Mouse (Mus musculus): Measurements from ENCODE around the gene Cers6. TPM values are rescaled to one million over a fixed set of nuclear protein-coding genes. Genes with fewer than 3 reads are reported as not detected.

The Cers6 gene
- total RNA-seq, 2 experiments from 2014 or later = 39.2 to 88.6 TPM

DNA sequence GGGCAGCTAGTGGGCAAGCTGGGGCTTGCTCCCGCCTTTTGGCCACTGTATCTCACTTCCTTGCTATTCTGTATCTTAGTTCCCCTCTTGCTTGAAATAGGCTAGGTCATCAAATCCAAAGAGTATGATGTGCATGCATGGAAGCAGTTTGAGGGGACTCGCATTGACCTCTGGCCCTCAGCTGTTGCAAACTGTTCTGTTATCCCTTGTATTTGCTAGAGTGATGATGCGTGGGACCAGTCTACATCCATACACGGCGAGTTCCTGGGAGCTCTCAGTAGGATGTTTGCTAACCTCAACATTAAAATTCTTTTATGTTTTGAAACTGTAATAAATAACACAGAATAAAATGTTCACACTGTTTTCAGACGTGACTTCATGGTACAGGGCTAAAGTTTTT, 13.3 kb downstream of the Cers6 start:
- no peak for ATAC-seq (replicated peaks; ENCODE audit: poor library complexity, severe bottlenecking)

DNA sequence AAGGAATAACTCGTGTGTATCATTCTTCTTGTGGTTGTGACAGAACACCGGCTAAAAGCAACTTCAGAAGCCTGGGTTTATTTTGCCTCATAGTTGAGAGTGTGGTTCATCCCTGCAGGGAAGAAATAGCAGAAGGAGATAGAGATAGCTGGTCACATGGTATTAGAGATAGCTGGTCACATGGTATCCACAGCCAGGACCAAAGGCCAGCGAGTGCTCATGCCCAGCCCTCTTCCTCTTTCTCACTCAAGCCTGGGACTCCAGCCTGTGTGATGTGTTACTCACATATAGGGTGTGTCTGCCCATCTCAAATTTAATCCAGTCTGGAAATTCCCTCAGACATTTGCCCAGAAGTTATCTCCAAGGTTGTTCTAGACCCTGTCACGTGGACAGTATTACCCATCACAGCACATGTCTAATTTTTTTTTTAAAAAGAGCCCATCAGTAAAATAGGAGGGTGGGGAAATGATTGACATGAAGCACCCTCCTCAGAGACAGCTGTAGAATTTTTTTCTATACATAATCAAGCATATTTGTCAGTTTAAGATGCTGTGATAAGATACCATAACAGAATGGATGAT, 17.9 kb downstream of the Cers6 start:
- ATAC-seq (replicated peaks; ENCODE audit: poor library complexity, severe bottlenecking) = peak; percentile 83

DNA sequence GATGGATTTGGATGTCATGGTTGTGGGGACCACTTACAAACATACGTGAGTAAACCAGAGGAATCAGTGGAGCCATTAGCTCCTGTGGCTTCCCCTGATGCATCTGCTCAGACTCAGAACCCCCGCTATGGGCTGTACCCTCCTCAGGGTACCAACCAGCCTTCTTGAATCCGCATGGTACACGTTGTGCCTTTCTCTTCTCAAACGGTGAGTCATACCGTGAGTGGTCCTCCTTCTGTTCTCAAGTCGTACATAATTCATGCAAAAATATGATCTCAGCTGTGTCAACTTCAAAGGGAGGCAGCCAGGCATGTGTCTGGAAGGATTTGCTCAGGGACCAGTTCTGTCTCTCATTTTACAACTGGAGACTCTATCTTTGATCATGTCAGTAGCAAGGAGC, 23.3 kb downstream of the Cers6 start:
- no peak for ATAC-seq (replicated peaks; ENCODE audit: poor library complexity, severe bottlenecking)

DNA sequence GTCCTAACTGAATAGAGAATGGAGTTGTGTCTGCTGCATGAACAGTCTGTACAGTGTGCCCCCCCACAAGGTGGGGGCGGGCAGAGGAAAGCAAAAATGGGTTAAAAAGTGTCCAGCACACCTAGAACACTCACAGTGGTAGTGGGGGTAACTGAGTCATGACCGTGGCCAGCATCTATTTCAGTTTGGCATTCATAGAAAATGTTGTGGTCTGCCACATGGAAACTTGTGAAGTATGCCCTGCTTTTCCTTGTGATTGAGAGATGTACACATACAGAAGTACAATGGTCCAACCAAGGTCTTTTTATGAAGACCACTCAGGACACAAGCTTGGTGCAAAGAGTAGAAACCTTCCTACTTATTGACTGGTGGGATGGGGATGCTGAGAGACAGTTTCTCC, 24.0 kb downstream of the Cers6 start:
- ATAC-seq (replicated peaks; ENCODE audit: poor library complexity, severe bottlenecking) = no peak

DNA sequence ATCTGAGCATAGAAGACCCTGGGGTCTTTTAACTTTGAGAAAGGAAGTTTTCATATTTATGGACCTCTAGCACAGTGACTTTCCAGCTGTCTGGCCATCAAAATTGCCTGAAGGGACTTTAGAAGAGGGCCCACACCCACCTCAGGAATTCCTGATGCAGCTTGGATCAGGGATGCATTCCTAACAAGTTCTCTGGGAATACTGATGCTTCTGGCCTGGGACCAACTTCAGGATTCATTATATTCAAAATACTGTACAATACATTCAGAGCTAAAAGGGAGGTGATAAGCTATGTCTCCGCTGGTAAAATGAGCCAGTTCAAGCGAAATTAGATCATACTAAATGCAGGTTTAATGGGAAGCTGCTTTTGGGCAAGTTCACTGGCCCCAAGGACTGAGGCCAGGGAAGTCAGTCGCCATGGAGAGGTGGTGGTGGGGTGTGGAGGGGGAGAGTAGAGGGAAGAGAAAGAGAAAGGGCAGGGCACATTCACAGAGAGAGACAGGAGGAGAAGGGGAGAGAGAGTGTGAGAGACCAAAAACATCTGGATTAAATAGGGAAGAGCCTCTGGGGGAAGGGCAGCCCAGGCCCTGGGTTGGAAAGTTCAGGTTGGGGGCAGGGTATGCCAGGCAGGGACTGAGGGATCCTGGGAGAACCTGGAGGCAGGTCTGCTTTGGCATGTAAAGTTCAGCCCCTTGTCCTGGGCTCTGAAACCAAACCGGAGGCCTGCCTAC, 24.7 kb downstream of the Cers6 start:
- ATAC-seq (replicated peaks; ENCODE audit: poor library complexity, severe bottlenecking) = no peak

DNA sequence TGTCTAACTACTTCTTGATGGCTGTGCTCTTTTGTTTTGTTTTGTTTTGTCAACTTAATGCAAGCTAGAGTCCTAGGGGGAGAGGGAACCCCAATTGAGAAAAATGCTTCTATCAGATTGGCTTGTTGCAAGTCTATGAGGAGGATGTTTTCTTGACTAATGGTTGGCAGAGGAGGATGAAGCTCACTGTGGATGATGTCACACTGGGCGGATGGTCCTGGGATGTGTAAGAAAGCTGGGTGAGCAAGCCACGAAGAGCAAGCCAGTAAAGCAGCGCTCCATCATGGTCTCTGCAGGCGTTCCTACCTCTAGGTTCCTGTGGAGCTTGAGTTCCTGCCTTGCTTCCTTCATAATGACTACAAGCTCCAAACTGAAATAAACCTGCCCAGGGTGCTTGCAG, 25.4 kb downstream of the Cers6 start:
- 0 out of 2 replicates have a peak, but pooled peaks have one; percentile 7 for ATAC-seq (replicated peaks; ENCODE audit: poor library complexity, severe bottlenecking)

DNA sequence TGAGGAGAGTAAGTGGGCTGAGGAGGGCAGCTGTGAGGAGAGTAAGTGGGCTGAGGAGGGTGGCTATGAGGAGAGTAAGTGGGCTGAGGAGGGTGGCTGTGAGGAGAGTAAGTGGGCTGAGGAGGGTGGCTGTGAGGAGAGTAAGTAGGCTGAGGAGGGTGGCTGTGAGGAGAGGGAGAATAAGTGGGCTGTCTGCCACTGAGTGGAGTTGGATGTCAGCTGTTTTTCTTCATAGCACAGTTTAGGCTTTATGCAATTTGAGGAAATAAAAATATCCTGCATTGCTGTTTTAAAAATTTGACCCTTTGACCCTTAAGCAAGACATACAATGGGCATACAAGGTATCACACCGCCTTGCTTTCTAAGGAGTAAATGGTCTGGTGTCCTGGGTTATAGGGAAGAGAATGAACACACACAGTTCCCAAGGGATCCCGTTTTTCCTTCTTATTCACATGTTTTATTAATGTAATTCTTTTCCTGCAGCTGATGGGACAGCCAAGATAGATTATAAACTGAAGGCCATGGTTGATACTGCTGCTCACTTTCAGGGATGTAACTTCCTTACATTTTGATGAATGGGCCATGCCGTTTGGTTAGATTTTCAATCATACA, 27.0 kb downstream of the Cers6 start:
- ATAC-seq (replicated peaks; ENCODE audit: poor library complexity, severe bottlenecking) = no peak

DNA sequence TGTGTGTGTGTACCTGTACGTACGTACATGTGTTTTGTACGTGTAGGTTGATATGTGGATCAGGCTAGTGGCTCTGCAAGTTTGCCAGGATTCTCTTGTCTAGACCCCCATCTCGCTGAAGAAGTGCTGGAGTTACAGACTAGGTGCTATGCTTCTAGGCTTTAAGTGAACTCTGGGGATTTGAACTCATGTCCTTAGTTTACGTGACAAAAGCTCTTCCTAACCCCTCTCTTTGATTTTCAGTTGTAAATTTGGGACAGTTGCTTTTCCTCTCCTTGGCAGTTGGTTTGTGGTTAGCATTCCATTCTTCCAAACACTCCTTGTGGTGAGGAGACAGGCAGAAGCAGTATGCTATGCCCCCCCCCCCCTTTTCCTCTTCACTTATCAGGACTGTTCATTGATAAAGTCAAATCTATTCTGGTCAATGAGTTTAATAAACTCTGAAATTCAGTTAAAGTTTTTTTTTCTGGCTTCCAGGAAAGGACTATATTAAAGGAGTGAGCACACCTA, 28.5 kb downstream of the Cers6 start:
- ATAC-seq (replicated peaks; ENCODE audit: poor library complexity, severe bottlenecking) = no peak

DNA sequence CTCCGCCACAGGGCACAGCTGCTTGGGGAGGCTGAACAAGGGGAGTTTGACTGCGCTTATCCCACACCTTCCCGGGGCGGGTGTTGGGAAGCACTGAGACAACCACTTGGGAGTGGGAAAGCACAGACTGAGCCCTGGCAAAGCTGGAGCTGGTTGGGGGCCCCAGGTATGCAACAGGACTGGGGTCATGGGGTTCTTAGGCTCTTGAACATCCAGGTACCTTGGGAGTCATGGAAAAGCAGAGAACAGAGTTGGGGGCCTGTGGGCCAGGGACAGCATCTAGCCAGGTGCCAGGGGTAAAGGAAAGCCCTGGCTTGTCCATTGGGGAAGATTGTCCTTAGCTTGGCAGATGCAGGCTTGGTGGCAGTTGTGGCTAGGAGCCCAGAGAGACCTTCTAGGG, 31.2 kb downstream of the Cers6 start:
- no peak for ATAC-seq (replicated peaks; ENCODE audit: poor library complexity, severe bottlenecking)

DNA sequence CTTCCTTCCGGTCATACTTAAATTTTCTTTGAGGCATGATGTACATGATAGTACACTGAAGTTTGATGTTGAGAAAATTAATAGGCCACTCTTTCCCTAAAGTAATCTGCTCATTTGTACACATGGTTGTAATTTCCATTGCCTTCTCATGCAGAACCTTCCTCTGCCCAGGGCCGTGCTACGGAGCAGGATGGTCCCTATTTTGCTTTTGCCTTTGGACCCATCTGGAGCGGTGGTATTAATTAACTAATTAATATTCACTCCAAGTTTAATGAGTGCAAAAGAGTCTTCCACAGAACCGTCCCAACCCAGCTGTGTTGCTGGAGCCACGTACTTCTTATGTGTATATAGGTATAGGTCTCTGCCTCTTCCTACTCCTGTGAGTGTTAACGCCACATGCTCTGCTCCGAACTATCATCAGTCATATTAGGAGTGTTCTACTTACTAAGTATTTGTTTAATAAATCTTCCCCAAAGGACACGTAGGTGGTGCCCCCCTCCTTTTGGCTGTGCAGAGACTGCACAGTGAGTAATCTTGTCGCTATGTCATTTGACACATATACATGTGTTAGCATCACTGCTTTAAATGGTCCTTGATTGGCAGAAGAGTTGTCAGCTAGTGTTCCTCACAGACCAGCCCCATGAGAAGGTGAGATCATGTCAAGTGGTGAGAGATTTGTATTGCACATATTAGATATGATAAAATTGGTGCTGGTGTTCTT, 34.0 kb downstream of the Cers6 start:
- no peak for ATAC-seq (replicated peaks; ENCODE audit: poor library complexity, severe bottlenecking)

DNA sequence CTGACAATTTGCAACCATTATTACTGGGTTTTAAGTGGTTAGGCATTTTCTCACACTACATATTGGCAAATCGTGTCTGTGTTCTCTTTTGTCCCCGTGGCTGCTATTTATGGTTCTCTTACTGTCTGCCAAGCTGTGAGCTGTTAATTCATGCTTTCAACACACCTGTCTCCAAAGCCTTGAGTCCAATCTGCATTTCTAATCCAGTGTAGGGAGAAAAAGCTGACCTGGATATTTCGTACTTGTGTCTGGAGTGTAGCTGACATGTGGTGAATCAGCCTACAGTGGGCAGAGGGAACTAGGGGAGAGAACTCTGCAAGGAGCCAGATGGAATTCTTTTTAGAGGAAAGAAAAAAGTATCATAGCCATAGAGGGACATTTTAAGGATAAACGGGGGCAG, 35.0 kb downstream of the Cers6 start:
- no peak for ATAC-seq (replicated peaks; ENCODE audit: poor library complexity, severe bottlenecking)

DNA sequence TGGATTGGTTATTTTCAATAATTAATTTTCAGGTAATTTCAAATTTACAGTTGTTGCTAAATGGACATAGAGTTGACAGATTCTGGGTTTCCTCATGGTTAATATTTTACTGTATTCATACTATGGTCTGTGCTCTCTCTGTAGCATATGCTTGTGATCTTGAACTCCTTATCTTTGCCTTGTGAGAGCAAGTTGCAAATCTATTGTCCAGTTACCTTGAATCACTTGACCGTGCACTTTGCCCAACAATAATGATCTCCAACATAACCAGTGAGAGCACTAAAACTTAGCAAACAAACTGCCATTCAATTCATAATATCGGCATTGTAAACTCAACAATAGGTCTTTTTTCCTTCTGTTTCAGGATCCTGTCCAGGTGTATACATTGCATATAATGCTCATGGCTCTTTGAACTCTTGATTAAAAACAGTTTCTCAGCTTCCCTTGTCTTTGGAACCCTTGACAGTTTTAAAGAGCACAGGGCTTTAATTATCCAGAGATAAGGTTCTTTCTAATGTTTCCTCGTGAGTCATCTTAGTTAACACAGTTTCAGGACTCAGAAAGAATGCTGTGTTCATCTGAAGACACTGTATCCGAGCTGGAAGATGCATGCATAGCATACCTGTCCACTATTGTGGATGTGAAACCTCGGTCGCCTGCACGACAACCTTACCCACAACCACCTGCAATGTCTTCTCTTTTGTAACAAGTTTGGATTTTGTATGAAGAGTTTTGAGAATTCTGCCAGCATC, 38.7 kb downstream of the Cers6 start:
- no peak for ATAC-seq (replicated peaks; ENCODE audit: poor library complexity, severe bottlenecking)

DNA sequence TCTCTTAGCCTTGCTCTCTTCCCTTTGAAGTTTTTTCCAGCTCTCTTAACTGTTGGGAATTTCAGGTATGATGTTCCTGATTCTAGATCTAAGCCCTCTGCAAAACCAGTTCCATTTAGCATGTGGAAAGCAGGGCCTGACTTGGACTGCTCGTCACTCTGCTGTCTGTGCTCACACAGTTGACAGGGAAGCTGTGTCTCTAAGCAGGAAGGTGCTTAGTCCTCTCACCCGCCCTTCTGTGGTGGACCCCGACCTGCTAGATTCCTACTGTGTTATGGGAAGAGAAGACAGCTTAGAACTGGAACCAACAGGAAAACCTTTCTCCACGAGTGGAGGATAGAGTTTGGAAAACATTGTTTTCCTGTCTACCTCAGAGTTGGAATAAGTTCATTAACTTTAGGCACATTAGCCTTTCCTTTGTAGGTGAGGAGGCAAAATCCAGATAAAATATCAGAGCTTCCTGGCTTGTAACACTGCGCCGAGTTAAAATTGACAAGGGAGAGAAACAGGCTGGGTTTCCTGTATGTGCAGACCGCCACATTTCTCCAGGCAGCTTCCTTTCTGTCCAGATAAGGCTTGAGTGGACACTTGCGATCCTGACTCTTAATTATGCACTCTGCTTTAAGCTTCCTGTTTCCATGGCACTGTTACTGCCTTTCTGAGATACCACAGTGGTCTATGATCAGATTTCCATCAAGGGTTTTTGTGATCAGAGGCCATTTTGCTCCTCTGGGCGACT, 39.6 kb downstream of the Cers6 start:
- peak; percentile 79 for ATAC-seq (replicated peaks; ENCODE audit: poor library complexity, severe bottlenecking)

DNA sequence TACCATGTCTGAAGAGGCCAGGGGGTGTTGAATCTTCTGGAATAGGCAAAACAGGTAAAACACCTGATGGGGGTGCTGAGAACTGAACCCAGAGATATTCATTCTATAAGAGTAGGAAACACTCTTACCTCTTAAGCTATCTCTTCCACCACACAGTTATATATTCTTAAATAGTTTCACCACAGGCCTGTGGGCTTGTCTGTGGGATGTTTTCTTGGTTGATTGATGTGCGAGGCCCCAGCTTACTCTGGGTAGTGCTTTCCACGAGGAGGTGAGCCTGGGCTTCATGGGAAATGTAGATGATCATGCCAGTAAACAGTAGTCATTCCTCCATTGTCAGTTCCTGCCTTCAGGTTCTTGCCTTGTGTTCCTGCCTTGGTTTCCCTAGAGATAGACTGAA, 40.5 kb downstream of the Cers6 start:
- ATAC-seq (replicated peaks; ENCODE audit: poor library complexity, severe bottlenecking) = no peak

DNA sequence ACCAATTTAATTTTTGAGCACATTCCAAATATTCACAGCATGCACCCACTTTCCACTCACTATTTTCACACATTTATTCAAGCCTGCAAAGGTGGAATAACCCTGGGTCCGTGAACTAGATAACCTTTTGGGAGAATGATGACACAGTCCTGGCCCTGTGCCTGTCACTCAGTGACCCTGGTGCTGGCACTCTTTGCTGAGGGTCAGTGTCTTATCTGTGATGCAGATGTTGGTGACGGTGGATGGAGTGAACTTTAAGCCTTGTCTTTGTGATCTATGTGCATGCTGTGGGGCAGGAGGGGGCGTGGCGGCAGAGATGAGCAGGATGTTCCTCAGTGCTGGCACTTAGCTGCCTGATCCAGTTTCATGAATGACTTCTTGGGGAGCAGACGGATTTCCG, 41.3 kb downstream of the Cers6 start:
- no peak for ATAC-seq (replicated peaks; ENCODE audit: poor library complexity, severe bottlenecking)

DNA sequence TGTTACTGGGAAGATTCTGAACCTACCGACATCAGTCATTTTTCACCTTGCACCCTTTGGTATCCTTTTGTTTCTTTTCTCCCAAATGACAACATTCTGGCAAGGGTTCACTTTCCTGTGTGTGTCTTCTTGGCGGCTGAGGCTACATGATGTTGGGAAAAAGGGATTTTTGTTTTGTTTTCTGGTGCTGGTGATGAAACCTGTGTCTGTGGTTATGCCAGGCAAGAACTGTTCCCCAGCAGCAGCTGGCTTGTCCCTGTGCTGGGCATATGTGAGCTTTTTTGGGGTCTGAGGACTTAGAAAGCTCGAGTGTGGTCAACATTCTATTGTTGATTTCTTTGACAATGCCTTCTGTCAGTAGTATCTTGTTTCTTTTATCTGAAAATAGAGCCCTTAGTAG, 45.7 kb downstream of the Cers6 start:
- ATAC-seq (replicated peaks; ENCODE audit: poor library complexity, severe bottlenecking) = no peak

DNA sequence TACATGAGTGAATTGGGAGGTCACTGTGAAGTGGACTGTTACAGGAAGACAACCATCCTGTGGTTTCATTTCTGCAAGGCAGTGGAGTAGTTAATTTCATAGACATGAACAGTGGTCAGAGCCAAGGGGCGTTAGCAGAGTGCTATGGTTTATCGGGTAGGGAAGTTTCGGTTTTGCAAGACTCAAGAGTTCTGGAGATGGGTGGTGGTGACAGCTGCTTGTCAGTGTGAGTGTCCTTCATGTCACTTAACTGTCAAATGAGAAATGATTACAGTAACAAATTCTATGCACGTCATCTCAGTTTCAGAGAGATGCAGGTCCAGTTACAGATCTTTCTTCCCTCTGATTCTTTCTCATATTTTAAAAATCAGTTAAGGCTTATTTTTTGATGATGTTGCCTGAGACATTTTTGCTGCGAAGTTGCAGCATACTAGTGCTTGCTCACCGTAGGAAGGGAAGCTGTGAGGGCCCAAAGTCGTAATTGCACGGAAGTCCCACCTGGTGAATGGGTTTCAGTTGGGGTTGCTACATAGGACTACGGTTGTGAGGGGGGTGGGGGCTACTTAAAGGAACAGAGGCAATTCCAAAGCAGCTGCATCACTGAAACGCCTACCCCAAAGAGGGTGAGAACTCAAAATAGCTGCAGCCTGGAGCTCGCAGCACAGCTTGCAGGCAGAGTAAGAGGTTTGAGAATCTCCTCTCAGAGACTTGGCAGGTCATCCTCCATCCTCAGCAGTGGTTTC, 46.7 kb downstream of the Cers6 start:
- peak; percentile 90 for ATAC-seq (replicated peaks; ENCODE audit: poor library complexity, severe bottlenecking)

DNA sequence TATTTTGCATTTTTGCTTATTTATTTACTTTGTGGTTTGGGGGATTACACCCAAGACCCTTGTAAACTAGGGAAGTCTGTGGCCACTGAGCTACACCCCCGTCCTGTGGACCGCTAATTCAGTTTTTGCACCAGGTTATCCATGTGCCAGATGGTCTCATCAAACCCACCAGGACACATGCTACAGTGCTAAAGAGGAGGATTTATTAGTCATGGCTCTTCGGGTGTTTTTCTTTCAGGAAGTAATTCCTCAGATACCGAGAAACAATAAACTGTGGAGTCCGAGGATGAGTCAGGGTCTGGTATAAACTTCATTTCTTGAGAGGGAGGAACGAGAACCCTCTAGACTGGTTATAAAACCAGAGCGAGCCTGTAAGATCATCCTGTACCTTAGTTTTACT, 49.5 kb downstream of the Cers6 start:
- no peak for ATAC-seq (replicated peaks; ENCODE audit: poor library complexity, severe bottlenecking)
